Mouse (Mus musculus) bone marrow, adult 2 months (tissue): Measurements from ENCODE around the gene Med9. TPM values are rescaled to one million over a fixed set of nuclear protein-coding genes. Genes with fewer than 3 reads are reported as not detected.

Experiments used
- H3K27ac ChIP-seq: fragments of 200-500 bp; 2 replicates; pipeline ENCODE4 v1.5.1; 2012; ENCODE audit warnings: low read depth, mild to moderate bottlenecking, control low read depth, inconsistent platforms, low read length; ENCODE audit not compliant: control insufficient read depth, poor library complexity, insufficient read depth
- H3K4me1 ChIP-seq: fragments of 200-500 bp; 2 replicates; pipeline ENCODE4 v1.6.1; 2011; ENCODE audit warnings: low read length; ENCODE audit not compliant: control insufficient read depth, insufficient read depth
- H3K4me3 ChIP-seq: fragments of 200-500 bp; replicated peaks from 2 replicates; pipeline ENCODE3; 2011; ENCODE audit warnings: mild to moderate bottlenecking, low read depth, low read length, control low read depth; ENCODE audit not compliant: control insufficient read depth
- CTCF ChIP-seq: fragments of 200-500 bp; IDR thresholded peaks from 2 replicates; pipeline ENCODE4 v1.5.1; 2011; ENCODE audit warnings: low read length, control low read depth; ENCODE audit not compliant: control insufficient read depth, insufficient read depth
- POLR2A ChIP-seq: fragments of 200-500 bp; IDR thresholded peaks from 2 replicates; pipeline ENCODE4 v1.6.1; 2011; ENCODE audit warnings: low read depth, mild to moderate bottlenecking, control low read depth, low read length, borderline replicate concordance; ENCODE audit not compliant: control insufficient read depth
- WGBS: fragments of 180-500 bp; shearing (Covaris S2); methylation state at CpG from one replicate; pipeline ENCODE4 v1.1.7; 2018; 5-methylcytosine and 5-hydroxymethylcytosine counted together
- polyA plus RNA-seq: library from polyadenylated mRNA; stranded (reverse); fragments of >200 nt; gene quantifications from 2 replicates; pipeline ENCODE4 v1.2.4, GENCODE M21; 2011; ENCODE audit warnings: low replicate concordance; ENCODE audit not compliant: missing spikeins, insufficient read depth, insufficient read length

Gene Med9
- polyA plus RNA-seq, 1 experiment = 10.2 TPM

DNA sequence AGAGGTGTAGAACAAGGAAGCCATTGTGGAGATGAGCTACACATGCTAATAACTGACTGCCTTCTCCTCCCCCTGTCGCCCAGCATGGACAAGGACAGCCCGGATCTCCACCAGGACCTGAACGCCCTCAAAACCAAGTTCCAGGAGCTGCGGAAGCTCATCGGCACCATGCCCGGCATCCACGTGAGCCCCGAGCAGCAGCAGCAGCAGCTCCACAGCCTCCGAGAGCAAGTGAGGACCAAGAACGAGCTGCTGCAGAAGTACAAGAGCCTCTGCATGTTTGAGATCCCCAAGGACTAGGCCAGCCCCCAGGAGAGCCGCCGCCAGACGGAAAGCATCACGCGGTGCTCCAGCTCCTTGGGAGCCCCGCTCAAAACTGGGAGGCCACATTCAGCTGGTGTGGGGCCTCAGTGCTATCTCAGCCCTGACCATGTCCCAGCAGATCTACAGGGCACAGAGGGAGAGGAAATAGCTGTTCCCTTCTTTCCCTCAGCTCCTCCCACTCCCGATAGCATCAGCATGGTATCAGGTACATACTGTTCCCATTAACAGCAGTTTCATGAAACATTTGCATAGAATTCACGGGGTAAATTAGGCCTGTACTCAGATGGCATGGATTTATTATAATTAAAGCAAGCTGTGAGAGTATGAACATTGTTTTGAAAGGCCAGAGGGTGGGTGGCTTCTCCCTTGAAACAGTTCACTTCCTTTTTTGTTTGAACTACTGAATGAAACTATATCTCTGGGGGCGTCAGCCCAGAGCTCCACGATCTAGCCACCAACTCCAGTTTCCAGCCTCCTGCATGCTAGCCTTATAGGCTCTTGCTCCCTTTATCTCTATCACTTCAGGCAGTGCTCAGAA lies 12.7 kb downstream of the Med9 start:
- WGBS = 82% methylated on average over 20 of the region's 20 CpGs
- Histone ChIP-seq H3K27ac (no peak overlapping the region), H3K4me1 (no peaks in the 10 kb centered on the region), H3K4me3 (no peak overlapping the region)
- TF ChIP-seq CTCF = no peak
- no peak for TF ChIP-seq POLR2A

DNA sequence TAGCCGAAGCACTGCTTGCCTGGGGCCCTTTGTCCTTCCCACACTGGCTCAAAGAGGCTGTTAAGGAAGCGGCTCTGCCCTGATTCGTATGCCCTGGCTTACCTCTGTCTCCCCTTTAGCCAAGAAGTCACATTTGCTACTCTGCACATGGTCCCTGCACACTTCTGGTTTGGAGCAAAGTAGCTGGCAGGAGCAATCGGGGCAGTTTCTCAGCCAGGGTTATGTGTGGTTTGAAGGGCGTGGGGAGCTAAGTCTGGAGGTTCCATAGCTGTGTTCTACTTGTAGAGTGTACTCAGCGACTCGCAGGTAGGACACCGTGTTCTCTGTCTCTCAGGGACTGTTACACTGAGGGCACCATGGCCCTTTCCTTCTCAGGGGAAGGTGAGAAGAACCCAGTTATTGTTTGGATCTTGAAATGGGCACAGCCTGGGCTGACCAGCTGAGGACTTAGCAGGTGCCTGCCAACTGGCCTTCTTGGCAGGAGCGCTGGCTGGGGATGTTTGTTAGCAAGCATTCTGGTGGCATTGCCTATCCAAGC lies 13.4 kb downstream of the Med9 start:
- TF ChIP-seq CTCF (no peak), POLR2A (no peak)
- WGBS = 85% methylated on average over 9 of the region's 9 CpGs
- Histone ChIP-seq H3K4me1 (no peaks in the 10 kb centered on the region), H3K27ac (no peak overlapping the region), H3K4me3 (no peak overlapping the region)

- H3K4me3 ChIP-seq = no peak overlapping the region
- TF ChIP-seq POLR2A = no peak
- H3K27ac ChIP-seq = no peak overlapping the region
Measured at GRCm38 (mm10) chr11:59962590-59962989, 14.6 kb downstream of the Med9 start.

DNA sequence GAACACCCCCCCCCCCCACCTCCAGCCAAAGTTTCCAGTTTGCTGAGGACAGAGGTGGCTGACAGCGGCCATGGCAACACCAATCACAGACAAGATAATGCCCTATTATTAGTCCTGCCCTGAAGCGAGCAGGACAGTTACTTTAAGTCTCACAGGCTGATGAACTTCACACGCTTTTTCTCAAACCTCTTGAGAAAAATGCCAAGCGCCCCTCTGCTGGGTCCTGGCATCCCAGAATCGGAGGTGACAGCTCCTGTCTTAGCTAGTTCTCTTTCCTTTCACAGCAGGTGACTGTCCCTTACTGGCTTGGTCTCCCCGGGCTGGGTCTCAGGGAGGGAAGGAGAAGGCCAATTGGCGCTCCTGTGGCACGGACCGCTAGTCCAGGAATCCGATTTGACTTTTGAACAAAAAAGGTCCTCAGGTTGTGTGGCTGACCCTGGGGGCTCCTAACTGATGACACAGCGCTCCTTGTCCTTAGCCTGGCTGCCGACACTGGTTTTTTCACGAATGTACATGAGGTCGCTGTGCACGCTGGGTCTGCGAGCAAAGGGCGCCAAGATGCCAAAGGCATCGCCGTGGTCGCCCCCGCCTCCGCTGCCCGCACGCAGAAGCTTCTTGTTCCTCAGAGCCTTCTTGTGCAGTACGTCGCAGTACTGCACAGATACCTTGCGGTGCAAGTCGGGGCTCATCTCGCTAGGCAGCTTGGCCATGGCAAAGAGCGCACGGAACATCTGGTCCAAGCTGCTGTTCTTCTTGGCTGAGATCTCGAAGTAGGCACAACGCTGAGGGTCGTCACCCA lies 15.6 kb downstream of the Med9 start:
- H3K4me3 ChIP-seq = peak overlapping the region; percentile 0
- 19% methylated on average over 34 of the region's 34 CpGs for WGBS
- H3K4me1 ChIP-seq = no peaks in the 10 kb centered on the region
- TF ChIP-seq POLR2A (peak; percentile 14; the same call in 1 of the 2 replicates), CTCF (no peak)
- no peak overlapping the region for H3K27ac ChIP-seq

More at GRCm38 (mm10) chr11:59962590-59962989, 14.6 kb downstream of the Med9 start:
- WGBS = 86% methylated on average over 3 of the region's 3 CpGs
- H3K4me1 ChIP-seq = no peaks in the 10 kb centered on the region

GRCm38 (mm10) chr11:59964163-59964758 lies 16.3 kb downstream of the Med9 start:
- WGBS = under 1% methylated on average over 33 of the region's 33 CpGs
- Histone ChIP-seq H3K27ac (no peak overlapping the region), H3K4me3 (peak overlapping the region; percentile 56), H3K4me1 (no peaks in the 10 kb centered on the region)
- TF ChIP-seq POLR2A (no peak), CTCF (no peak)

GRCm38 (mm10) chr11:59964818-59965217 lies 16.8 kb downstream of the Med9 start, which contains the start of gene Rasd1:
TSS of gene Rasd1 (minus strand) at chr11:59964944.
- Histone ChIP-seq H3K27ac (no peak within 1 kb of the TSS), H3K4me1 (no peaks in the 10 kb centered on the region), H3K4me3 (peak within 1 kb of the TSS; percentile 56)
- TF ChIP-seq POLR2A = peak; percentile 62; the same call in 1 of the 2 replicates
- no peak for TF ChIP-seq CTCF
- under 1% methylated on average over 28 of the region's 28 CpGs for WGBS

- Histone ChIP-seq H3K4me1 (no peaks in the 10 kb centered on the region), H3K4me3 (peak overlapping the region; percentile 56), H3K27ac (no peak overlapping the region)
- peak; percentile 86 for TF ChIP-seq CTCF
- TF ChIP-seq POLR2A = no peak
- WGBS = 27% methylated on average over 25 of the region's 25 CpGs
Measured at GRCm38 (mm10) chr11:59965227-59966101, 17.5 kb downstream of the Med9 start.
